Mouse (Mus musculus) testis, adult 2 months (tissue): ENCODE data around the gene Mark2. TPM values are rescaled to one million over a fixed set of nuclear protein-coding genes. Genes with fewer than 3 reads are reported as not detected.
"Not testable (repeated sequence)": the region's sequence is repeated elsewhere in the genome, so short reads cannot be mapped to it uniquely, and the experiment has no call there.

Experiments used
- H3K27ac ChIP-seq: fragments of 200-500 bp; 2 replicates; pipeline ENCODE4 v1.5.1; 2012; ENCODE audit warnings: low read depth, low read length; ENCODE audit not compliant: control insufficient read depth, insufficient read depth
- H3K27me3 ChIP-seq: fragments of 200-500 bp; 2 replicates; pipeline ENCODE4 v1.6.1; 2012; ENCODE audit warnings: mild to moderate bottlenecking, low read length, moderate library complexity; ENCODE audit not compliant: control insufficient read depth, insufficient read depth
- H3K36me3 ChIP-seq: fragments of 200-500 bp; 2 replicates; pipeline ENCODE4 v1.6.1; 2012; ENCODE audit warnings: mild to moderate bottlenecking, low read length; ENCODE audit not compliant: control insufficient read depth, insufficient read depth
- H3K4me1 ChIP-seq: fragments of 200-500 bp; 2 replicates; pipeline ENCODE4 v1.6.1; 2012; ENCODE audit warnings: low read length; ENCODE audit not compliant: control insufficient read depth, insufficient read depth
- H3K4me3 ChIP-seq: fragments of 200-500 bp; 2 replicates; pipeline ENCODE4 v1.5.1; 2012; ENCODE audit warnings: low read depth, mild to moderate bottlenecking, low read length, moderate library complexity, mixed read lengths; ENCODE audit not compliant: control insufficient read depth
- CTCF ChIP-seq: fragments of 200-500 bp; IDR thresholded peaks from 2 replicates; pipeline ENCODE4 v1.5.1; 2012; ENCODE audit warnings: low read depth, mild to moderate bottlenecking, inconsistent platforms, low read length, moderate library complexity; ENCODE audit not compliant: control insufficient read depth, insufficient read depth, insufficient replicate concordance
- POLR2A ChIP-seq: fragments of 200-500 bp; IDR thresholded peaks from 2 replicates; pipeline ENCODE4 v1.6.1; 2012; ENCODE audit warnings: low read depth, mild to moderate bottlenecking, inconsistent platforms, low read length, moderate library complexity; ENCODE audit not compliant: control insufficient read depth
- polyA plus RNA-seq: library from polyadenylated mRNA; depleted of rRNA; stranded (reverse); fragments of >200 nt; gene quantifications from 2 replicates; pipeline ENCODE4 v1.2.3, GENCODE M21; 2012

Mark2 gene
- polyA plus RNA-seq, 1 experiment, result 108 TPM

GRCm38 (mm10) chr19:7377639-7378038, 36.0 kb upstream of the Mark2 start:
- Histone ChIP-seq H3K27ac (no peak overlapping the region), H3K36me3 (no peaks in the 10 kb centered on the region), H3K4me3 (no peak overlapping the region), H3K27me3 (no peaks in the 10 kb centered on the region), H3K4me1 (no peaks in the 10 kb centered on the region)
- TF ChIP-seq CTCF (no peak), POLR2A (no peak)

GRCm38 (mm10) chr19:7374491-7374890, 32.8 kb upstream of the Mark2 start:
- Histone ChIP-seq H3K27ac (no peak overlapping the region), H3K4me3 (no peak overlapping the region), H3K36me3 (no peaks in the 10 kb centered on the region; the same call in 1 of the 2 replicates), H3K4me1 (no peaks in the 10 kb centered on the region), H3K27me3 (no peaks in the 10 kb centered on the region)
- TF ChIP-seq CTCF (no peak), POLR2A (no peak)

GRCm38 (mm10) chr19:7369469-7369868, 27.8 kb upstream of the Mark2 start:
- not testable (repeated sequence) for H3K27me3 ChIP-seq, H3K4me3 ChIP-seq, H3K4me1 ChIP-seq, H3K27ac ChIP-seq, H3K36me3 ChIP-seq

GRCm38 (mm10) chr19:7353636-7354035, 12.0 kb upstream of the Mark2 start:
- H3K27ac ChIP-seq, result no peak overlapping the region
- H3K4me3 ChIP-seq, result no peak overlapping the region

GRCm38 (mm10) chr19:7352809-7353495, 11.3 kb upstream of the Mark2 start:
- Histone ChIP-seq H3K36me3 (no peaks in the 10 kb centered on the region), H3K27me3 (no peaks in the 10 kb centered on the region), H3K4me1 (peaks cover 2% of the 10 kb centered on the region; the same call in 1 of the 2 replicates), H3K27ac (no peak overlapping the region), H3K4me3 (no peak overlapping the region)
- TF ChIP-seq CTCF (no peak), POLR2A (no peak)

More at GRCm38 (mm10) chr19:7353636-7354035, 12.0 kb upstream of the Mark2 start:
- TF ChIP-seq POLR2A (no peak), CTCF (no peak)
- peaks cover 2% of the 10 kb centered on the region; the same call in 1 of the 2 replicates for H3K4me1 ChIP-seq
- no peaks in the 10 kb centered on the region for H3K27me3 ChIP-seq
- H3K36me3 ChIP-seq, result no peaks in the 10 kb centered on the region

GRCm38 (mm10) chr19:7349993-7350392, 8.3 kb upstream of the Mark2 start:
- H3K36me3 ChIP-seq, result no peaks in the 10 kb centered on the region
- TF ChIP-seq CTCF (no peak), POLR2A (no peak)
- no peak overlapping the region for H3K4me3 ChIP-seq
- H3K4me1 ChIP-seq, result peaks cover 2% of the 10 kb centered on the region; the same call in 1 of the 2 replicates
- no peak overlapping the region for H3K27ac ChIP-seq
- H3K27me3 ChIP-seq, result no peaks in the 10 kb centered on the region

- TF ChIP-seq CTCF (peak; percentile 30; the same call in 1 of the 2 replicates), POLR2A (no peak)
- H3K4me1 ChIP-seq, result peaks cover 2% of the 10 kb centered on the region
- H3K36me3 ChIP-seq, result no peaks in the 10 kb centered on the region
- no peaks in the 10 kb centered on the region for H3K27me3 ChIP-seq
- no peak overlapping the region for H3K27ac ChIP-seq
- H3K4me3 ChIP-seq, result no peak overlapping the region
These were observed 3.6 kb upstream of the Mark2 start for GRCm38 (mm10) chr19:7345235-7345755.
